Mouse (Mus musculus) Muller cell, postnatal 12 days (primary cell): ENCODE results near the gene Olfr113.
"Not testable (repeated sequence)": the region's sequence is repeated elsewhere in the genome, so short reads cannot be mapped to it uniquely, and the experiment has no call there.

Experiments used
- DNase-seq: peaks from one replicate; pipeline ENCODE4 v3.0.0-alpha.2; 2015; ENCODE audit errors: inconsistent ontology term

Olfr113 gene

GRCm38 (mm10) chr17:37577563-37577962 is at the start of gene Olfr113:
Gene Olfr113 (minus strand): TSS chr17:37577663.
- DNase-seq: no peak

GRCm38 (mm10) chr17:37627009-37627408 is 49.5 kb upstream of the Olfr113 start, which contains the start of the genes Olfr115 and Olfr116:
Gene Olfr115 (minus strand): TSS chr17:37627109.
Gene Olfr116 (minus strand): TSS chr17:37627199.
- no peak for DNase-seq

GRCm38 (mm10) chr17:37592643-37593042 is 15.2 kb upstream of the Olfr113 start, which contains the start of gene Olfr114:
Gene Olfr114 (minus strand): TSS chr17:37592743.
- DNase-seq: no peak

DNA sequence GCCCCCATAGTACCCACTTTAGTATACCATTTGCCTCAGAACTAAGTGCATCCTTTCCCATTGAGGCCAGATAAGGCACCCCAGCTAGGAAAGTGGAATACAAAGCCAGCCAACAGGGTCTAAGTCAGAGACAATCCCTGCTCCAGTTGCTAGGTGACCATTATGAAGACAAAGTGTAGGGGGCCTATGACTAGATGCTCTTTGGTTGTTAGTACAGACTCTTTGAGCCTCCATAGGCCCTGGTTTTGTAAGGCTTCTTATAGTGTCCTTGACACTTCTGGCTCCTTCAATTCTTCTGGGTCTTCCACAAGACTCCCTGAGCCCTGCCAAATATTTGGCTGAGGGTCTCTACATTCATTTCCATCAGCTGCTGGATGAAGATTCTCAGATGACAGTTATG is 8.1 kb downstream of the Olfr113 start, which contains the start of gene Olfr112:
TSS of gene Olfr112 (minus strand) at position 101 of the 400 bp plus-strand sequence.
- DNase-seq: no peak

DNA sequence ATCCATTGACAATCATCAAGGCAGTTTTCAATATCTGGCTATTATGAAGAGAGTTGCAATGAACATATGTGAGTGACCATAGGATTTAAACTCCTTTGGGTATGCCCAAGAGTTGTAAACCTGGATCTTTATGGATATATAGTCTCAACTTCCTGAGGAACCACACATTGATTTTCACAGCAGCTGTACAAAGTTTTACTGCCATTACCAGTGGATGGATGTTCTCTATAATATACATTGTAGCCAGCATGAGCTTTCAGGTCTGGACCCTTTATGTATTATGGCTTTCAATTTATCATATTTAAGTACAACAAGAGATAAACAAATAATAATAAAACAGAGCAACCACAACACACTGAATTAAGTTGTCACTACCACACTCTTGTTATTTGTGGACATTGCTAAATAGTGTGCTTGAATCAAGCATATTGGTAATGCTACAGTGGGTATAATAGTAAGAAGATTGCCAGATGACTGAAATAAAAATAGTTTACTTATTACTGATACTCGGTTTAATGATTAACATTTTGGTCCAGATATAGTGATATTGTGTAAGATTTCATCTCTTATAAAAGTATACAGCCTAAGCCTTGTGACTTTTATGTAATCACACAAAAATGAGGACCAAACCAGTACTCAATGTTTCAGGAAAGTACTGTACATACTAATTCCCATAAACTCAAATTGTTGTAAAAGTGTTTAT is 18.4 kb downstream of the Olfr113 start:
- no peak for DNase-seq

DNA sequence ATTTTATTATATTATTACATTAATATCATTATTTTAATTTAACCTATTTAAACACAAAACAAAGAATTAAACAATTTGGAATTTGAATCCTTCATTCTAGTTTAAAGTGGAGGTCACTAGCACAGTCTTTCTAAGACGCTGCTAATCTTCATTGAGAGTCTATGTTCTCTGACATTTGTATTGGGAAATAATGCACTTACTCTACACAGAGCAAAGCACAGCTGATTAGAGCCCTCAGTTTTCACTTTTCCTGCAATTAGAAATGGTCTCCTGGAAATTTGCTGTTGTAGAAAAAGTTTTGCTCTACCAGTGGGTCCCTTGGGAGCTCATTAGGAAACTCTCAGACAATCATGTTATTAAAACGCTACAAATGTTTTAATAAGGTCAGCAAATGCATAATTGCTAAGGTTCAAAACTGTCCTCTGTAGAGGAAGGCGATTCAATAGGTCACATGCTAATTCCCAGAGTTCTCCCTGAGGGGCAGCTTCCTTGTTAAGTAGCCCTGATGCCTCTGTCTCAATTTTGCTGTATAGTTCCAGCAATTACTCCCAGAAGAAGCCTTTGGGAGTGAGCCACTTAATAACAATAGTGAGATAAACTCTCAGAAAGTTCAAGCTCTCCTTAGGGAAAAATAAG is 33.5 kb downstream of the Olfr113 start:
- no peak for DNase-seq

DNA sequence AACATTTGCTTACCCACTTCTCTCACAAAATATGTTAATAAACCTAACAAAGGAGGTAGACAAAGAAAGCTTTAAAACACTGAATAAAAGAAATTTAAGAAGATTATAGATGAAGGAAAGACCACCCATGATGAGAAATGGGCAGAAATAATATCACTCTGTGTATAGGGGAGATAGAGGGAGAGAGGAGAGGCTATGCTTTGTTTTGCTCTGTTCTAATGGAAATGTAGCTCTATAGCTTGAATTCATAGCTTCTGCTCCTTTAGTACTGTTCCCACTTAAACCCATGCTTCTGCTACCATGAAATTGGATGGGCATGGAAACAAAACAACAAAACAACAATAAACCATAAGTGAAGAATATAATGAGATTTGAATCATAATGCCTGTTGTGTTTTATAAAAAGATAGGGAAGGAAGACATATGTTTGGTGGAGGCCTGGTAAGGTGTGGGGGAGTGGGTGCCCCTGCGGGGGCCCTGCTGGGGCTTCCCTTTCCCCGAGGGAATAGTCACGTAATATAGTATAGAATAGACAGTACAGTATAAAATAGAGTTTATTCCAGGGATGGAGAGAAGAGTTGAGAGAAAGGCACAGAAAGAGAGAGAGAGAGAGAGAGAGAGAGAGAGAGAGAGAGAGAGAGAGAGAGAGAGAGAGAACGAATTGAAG is 35.9 kb downstream of the Olfr113 start:
- DNase-seq: no peak

GRCm38 (mm10) chr17:37538416-37538815 is 39.0 kb downstream of the Olfr113 start:
- DNase-seq: not testable (repeated sequence)

DNA sequence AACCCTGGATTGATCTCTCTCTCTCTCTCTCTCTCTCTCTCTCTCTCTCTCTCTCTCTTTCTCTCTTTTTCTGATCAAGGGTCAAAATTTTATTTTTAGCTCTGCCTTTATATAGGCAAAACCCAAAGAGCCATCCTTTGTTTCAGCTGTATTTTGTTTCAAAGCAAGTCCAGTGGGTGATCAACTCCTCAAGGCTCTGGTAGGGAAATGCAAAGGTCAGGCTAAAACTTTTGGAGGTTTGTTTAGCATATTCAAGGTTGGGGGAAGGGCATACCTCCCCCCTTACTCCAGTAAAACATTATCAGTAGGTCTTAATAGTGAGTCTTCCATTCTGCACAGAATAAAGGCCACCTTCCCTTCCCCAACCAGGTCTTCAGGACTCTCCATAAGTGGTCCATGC is 42.3 kb downstream of the Olfr113 start:
- DNase-seq: no peak

DNA sequence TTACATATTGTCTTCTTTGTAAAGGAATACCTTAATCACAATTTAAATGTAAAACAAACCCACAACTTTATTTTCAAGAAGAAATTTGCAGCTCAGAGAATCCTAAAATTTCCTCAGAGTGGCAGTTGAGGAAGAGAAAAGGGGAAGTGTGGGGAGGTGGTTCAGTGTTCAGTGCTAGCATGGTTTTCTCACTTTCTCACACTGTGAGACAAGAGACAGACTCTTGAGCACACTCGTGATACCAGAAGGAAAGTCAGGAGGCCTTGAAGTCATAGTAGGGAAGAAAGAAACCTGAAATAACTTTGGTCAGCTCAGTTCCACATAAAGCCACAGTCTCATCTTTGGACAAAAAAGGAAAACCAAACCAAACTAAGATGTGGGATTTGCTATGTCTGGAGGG is 52.0 kb downstream of the Olfr113 start:
- not testable (repeated sequence) for DNase-seq

DNA sequence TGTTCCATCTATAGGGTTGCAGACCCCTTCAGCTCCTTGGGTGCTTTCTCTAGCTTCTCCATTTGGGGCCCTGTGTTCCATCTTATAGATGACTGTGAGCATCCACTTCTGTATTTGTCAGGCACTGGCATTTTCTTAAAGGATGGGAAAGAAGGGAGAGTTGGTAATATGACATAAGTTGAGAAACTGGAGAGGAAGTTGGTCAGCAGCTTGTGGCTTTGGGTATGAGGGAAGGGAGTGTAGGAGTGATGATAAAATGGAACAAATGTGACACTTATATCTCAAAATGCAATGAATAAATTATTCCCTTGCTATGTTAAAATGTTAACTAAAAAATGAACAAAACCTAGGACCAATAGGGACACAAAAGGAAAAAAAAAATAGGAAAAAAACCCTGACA is 52.9 kb downstream of the Olfr113 start:
- not testable (repeated sequence) for DNase-seq
